Mouse (Mus musculus): ENCODE results near the gene Folr1.

- TF ChIP-seq USF1 (IDR thresholded peaks at IDR 0.05; ENCODE audit: low read depth) = no peak
- no peak for TF ChIP-seq POLR2A (IDR thresholded peaks at IDR 0.05; ENCODE audit: insufficient read length, low read depth)
- TF ChIP-seq MYOD1 (IDR thresholded peaks at IDR 0.05; ENCODE audit: control insufficient read depth in 1 of 3, insufficient read length in 2 of 3, low read depth in 2 of 3) = no peak
- no peak for TF ChIP-seq E2F4 (IDR thresholded peaks at IDR 0.05; ENCODE audit: insufficient read depth)
- TF ChIP-seq CEBPB (IDR thresholded peaks at IDR 0.05; ENCODE audit: insufficient read depth, poor library complexity, severe bottlenecking) = no peak
- TF ChIP-seq REST (IDR thresholded peaks at IDR 0.05; ENCODE audit: insufficient read depth, insufficient read length) = no peak
Observed at GRCm38 (mm10) chr7:101830373-101830772, 40.2 kb downstream of the Folr1 start.
